Mouse (Mus musculus) midbrain, embryonic 13.5 days (tissue): ENCODE measurements at regions not wholly inside any gene's neighbourhood (a gene's known extent, or its start where the extent isn't known, plus 50 kb on each side); places are given as distances from the start of the nearest gene placed in this dataset.

Experiments
- ATAC-seq: fragments of 200-750 bp; cut with Nextera tagmentation; 2 replicates; pipeline ENCODE4 v1.8.0; 2017; ENCODE audit warnings: mild to moderate bottlenecking, moderate TSS enrichment, moderate library complexity
- H3K27ac ChIP-seq: fragments of 300-500 bp; sonication (generic); 2 replicates; pipeline ENCODE4 v1.5.1; 2015; ENCODE audit warnings: inconsistent platforms, mild to moderate bottlenecking, moderate library complexity
- H3K27me3 ChIP-seq: fragments of 300-500 bp; sonication (generic); 2 replicates; pipeline ENCODE4 v1.6.1; 2015; ENCODE audit warnings: mild to moderate bottlenecking, inconsistent platforms
- H3K36me3 ChIP-seq: fragments of 300-500 bp; sonication (generic); 2 replicates; pipeline ENCODE4 v1.6.1; 2015; ENCODE audit warnings: mild to moderate bottlenecking, inconsistent platforms
- H3K4me1 ChIP-seq: fragments of 300-500 bp; sonication (generic); replicated peaks from 2 replicates; pipeline ENCODE4 v1.6.1; 2015; ENCODE audit warnings: inconsistent platforms
- H3K4me2 ChIP-seq: fragments of 300-500 bp; sonication (generic); replicated peaks from 2 replicates; pipeline ENCODE4 v1.6.1; 2015; ENCODE audit warnings: moderate library complexity, mild to moderate bottlenecking, inconsistent platforms
- H3K4me3 ChIP-seq: fragments of 300-500 bp; sonication (generic); replicated peaks from 2 replicates; pipeline ENCODE4 v1.5.1; 2015; ENCODE audit warnings: mild to moderate bottlenecking, inconsistent platforms
- H3K9ac ChIP-seq: fragments of 300-500 bp; sonication (generic); replicated peaks from 2 replicates; pipeline ENCODE4 v1.6.1; 2015; ENCODE audit warnings: mild to moderate bottlenecking, inconsistent platforms
- H3K9me3 ChIP-seq: fragments of 300-500 bp; sonication (generic); 2 replicates; pipeline ENCODE4 v1.6.1; 2016; ENCODE audit warnings: mild to moderate bottlenecking, inconsistent platforms
- WGBS: fragments of 180-500 bp; shearing (Covaris S2); methylation state at CpG from one replicate; pipeline ENCODE4 v1.1.7; 2015; 5-methylcytosine and 5-hydroxymethylcytosine counted together

DNA sequence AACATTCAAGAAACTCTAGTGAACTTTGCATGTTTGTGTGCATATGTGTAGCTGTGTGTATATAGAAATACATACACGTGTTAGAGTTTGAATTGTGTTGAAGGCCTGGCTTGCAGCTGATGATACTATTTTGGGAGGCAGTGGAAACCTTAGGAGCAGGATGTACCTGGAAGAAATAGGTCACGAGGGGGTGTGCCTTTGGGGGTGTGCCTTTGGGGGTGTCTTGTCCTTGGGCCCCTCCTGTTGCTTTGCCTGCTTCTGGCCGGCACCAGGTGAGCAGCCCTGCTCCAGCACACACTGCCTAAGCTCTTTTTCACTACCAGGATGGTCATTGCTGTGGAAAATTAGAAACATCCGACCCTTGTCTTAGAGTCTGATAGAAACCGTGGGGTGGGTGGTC is 56.0 kb upstream of the Ppp2r5a start:
- Histone ChIP-seq H3K36me3 (no peaks in the 10 kb centered on the region), H3K4me3 (no peak overlapping the region), H3K4me2 (no peak overlapping the region), H3K27me3 (no peaks in the 10 kb centered on the region), H3K9me3 (no peaks in the 10 kb centered on the region), H3K4me1 (peaks cover 9% of the 10 kb centered on the region), H3K9ac (no peak overlapping the region), H3K27ac (no peak overlapping the region)
- 81% methylated on average over 5 of the region's 5 CpGs for WGBS
- ATAC-seq, result no peak

DNA sequence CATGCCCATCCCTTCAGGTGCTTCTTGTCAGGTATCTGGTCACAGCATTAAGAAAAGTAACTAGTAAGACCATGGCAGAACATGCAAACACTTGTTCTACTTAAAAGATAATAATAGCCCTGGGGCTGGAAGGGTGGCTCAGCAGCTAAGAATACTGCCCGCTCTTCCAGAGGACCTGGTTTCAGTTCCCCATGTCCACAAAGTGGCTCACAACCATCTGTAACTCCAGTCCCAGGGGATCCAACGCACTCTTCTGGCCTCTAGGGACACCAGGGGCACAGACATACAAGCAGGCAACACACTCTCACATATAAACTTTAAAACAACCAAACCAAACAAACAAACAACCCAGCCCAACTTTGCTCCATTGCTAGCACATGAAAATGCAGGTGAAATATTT is 55.2 kb upstream of the Ppp2r5a start:
- ATAC-seq, result no peak
- H3K4me1 ChIP-seq, result peaks cover 13% of the 10 kb centered on the region

GRCm38 (mm10) chr1:191457103-191457502 is 54.0 kb upstream of the Ppp2r5a start:
- Histone ChIP-seq H3K36me3 (no peaks in the 10 kb centered on the region), H3K4me2 (no peak overlapping the region), H3K4me1 (peaks cover 10% of the 10 kb centered on the region), H3K9ac (no peak overlapping the region), H3K4me3 (no peak overlapping the region), H3K27ac (no peak overlapping the region), H3K27me3 (no peaks in the 10 kb centered on the region), H3K9me3 (no peaks in the 10 kb centered on the region)
- ATAC-seq, result no peak
- 76% methylated on average over 4 of the region's 4 CpGs for WGBS

More for the DNA sequence above, 55.2 kb upstream of the Ppp2r5a start:
- Histone ChIP-seq H3K4me3 (no peak overlapping the region), H3K27ac (no peak overlapping the region), H3K9ac (no peak overlapping the region), H3K36me3 (no peaks in the 10 kb centered on the region), H3K27me3 (no peaks in the 10 kb centered on the region), H3K9me3 (no peaks in the 10 kb centered on the region), H3K4me2 (no peak overlapping the region)
- 74% methylated on average over 2 of the region's 2 CpGs for WGBS

DNA sequence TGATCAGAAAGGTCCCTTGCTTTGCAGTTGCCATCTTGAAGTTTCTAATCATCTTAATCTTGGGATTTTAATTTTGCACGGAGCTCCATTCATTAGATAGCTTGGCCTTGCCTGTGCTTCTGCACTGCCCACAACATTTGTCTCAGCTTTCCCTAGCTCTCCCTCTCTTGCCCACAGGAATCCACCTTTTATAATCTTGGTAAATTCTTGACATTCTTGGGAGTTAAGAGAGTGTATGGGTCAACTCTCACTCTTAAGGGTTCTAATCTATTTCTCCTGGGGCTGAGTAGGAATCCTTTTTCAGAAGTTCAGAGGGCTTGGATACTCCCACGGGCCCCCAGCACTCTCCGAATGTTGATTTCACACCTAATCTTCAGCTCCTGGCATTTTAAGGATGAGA is 51.5 kb upstream of the Ppp2r5a start:
- H3K9me3 ChIP-seq, result no peaks in the 10 kb centered on the region
- H3K9ac ChIP-seq, result no peak overlapping the region
- 49% methylated on average over 3 of the region's 3 CpGs for WGBS
- 0 out of 2 replicates have a peak, but pooled peaks cover 4% of the 10 kb centered on the region for H3K4me1 ChIP-seq
- no peak overlapping the region for H3K4me3 ChIP-seq
- H3K36me3 ChIP-seq, result no peaks in the 10 kb centered on the region
- no peaks in the 10 kb centered on the region for H3K27me3 ChIP-seq
- H3K4me2 ChIP-seq, result no peak overlapping the region
- H3K27ac ChIP-seq, result no peak overlapping the region
- ATAC-seq, result no peak

- 0 out of 2 replicates have a peak, but pooled peaks cover 4% of the 10 kb centered on the region for H3K4me1 ChIP-seq
- no peak overlapping the region for H3K27ac ChIP-seq
- ATAC-seq, result no peak
- H3K9me3 ChIP-seq, result no peaks in the 10 kb centered on the region
- H3K27me3 ChIP-seq, result no peaks in the 10 kb centered on the region
- H3K4me2 ChIP-seq, result no peak overlapping the region
- H3K9ac ChIP-seq, result no peak overlapping the region
- 62% methylated on average over 3 of the region's 3 CpGs for WGBS
- no peaks in the 10 kb centered on the region for H3K36me3 ChIP-seq
- H3K4me3 ChIP-seq, result no peak overlapping the region
Observed at GRCm38 (mm10) chr1:191453589-191453988, 50.5 kb upstream of the Ppp2r5a start.
